Comparison of ENCODE assay signal across 11 mouse cellular contexts in the genomic region with DNA sequence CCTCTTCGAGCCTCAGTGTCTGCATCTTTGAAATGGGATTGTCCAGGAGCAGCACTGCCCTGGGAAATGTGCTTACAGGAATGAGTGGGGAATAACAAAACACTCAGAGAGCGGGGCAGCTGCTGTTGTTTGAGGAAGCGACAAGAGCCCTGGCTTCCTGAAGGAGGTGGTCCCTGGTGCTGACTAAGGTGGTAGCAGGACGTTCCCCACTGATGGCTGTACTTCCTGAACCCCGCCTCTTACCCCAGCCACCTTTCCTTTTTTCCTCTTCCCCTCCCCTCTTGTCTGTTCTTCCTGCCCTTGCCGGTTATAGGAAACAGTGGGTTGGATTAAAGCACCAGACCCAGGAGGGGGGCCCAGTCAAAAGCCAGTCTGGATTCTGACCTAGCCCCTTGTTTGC. TPM values are rescaled to one million over a fixed set of nuclear protein-coding genes. Genes with fewer than 3 reads are reported as not detected.
DNase-seq lines count a peak whose midpoint lies in the region; ATAC-seq and TF ChIP-seq lines count a peak whose summit lies in the region.
"Had no signal": no experiment of that assay in that cellular context is flagged by ENCODE, and none has a peak within 500 bp of the region (broad histone marks: within the 10 kb centered on the region; RNA-seq: fewer than 3 reads in every experiment).

No protein-coding gene starts in this region.

- no peaks in the 10 kb centered on the region for H3K36me3 ChIP-seq in heart, embryonic 16.5 days (ENCODE audit: control insufficient read depth, insufficient read depth)
- no peaks in the 10 kb centered on the region for H3K36me3 ChIP-seq in heart, adult 2 months (ENCODE audit: control insufficient read depth, insufficient read depth, low read length)
- peaks cover 2% of the 10 kb centered on the region; the same call in 1 of the 2 replicates for H3K36me3 ChIP-seq in limb, embryonic 13.5 days

- no peaks in the 10 kb centered on the region for H3K27me3 ChIP-seq in heart, embryonic 16.5 days (ENCODE audit: control insufficient read depth, insufficient read depth, low read length)
- H3K27me3 ChIP-seq in heart, adult 2 months (ENCODE audit: control insufficient read depth, insufficient read depth, low read length) = no peaks in the 10 kb centered on the region
- peaks cover 5% of the 10 kb centered on the region; the same call in 1 of the 2 replicates for H3K27me3 ChIP-seq in limb, embryonic 13.5 days

- no peaks in the 10 kb centered on the region for H3K9me3 ChIP-seq in heart, embryonic 16.5 days (replicated peaks; ENCODE audit: control insufficient read depth, low read length)
- H3K9me3 ChIP-seq in limb, embryonic 13.5 days = no peaks in the 10 kb centered on the region

- no peaks in the 10 kb centered on the region; the same call in none of the 2 replicates for H3K4me1 ChIP-seq in heart, embryonic 16.5 days (ENCODE audit: control insufficient read depth, insufficient read depth, low read length)
- peaks cover 5% of the 10 kb centered on the region for H3K4me1 ChIP-seq in heart, adult 2 months (ENCODE audit: control insufficient read depth, insufficient read depth, low read length)
- H3K4me1 ChIP-seq in limb, embryonic 13.5 days = peaks cover 14% of the 10 kb centered on the region

- no peak overlapping the region for H3K4me2 ChIP-seq in heart, embryonic 16.5 days (ENCODE audit: low read depth, low read length)
- peak overlapping the region; percentile 46 for H3K4me2 ChIP-seq in limb, embryonic 13.5 days (replicated peaks)

- no peaks in the 10 kb centered on the region for H3K79me2 ChIP-seq in heart, adult 2 months (replicated peaks; ENCODE audit: control insufficient read depth, insufficient read depth, low read length)

- no peak for TF ChIP-seq EP300 in heart, adult 2 months (IDR thresholded peaks at IDR 0.05; ENCODE audit: insufficient read depth, low read depth, low read length)

- no peak overlapping the region for H3K4me3 ChIP-seq in heart, embryonic 16.5 days (ENCODE audit: low read length)
- H3K4me3 ChIP-seq in heart, adult 2 months = no peak overlapping the region
- H3K4me3 ChIP-seq in limb, embryonic 13.5 days = no peak overlapping the region

- H3K9ac ChIP-seq in heart, embryonic 16.5 days (ENCODE audit: low read length) = no peak overlapping the region
- no peak overlapping the region for H3K9ac ChIP-seq in heart, adult 2 months (ENCODE audit: low read depth, low read length)
- H3K9ac ChIP-seq in limb, embryonic 13.5 days = no peak overlapping the region

- intact Hi-C loops in heart, adult 2 months (cut with DNase I) = no loop called here

- TF ChIP-seq POLR2A in heart, adult 2 months (IDR thresholded peaks at IDR 0.05; ENCODE audit: insufficient read depth, low read depth, low read length) = no peak

- H3K27ac ChIP-seq in heart, embryonic 16.5 days (ENCODE audit: low read length) = peak overlapping the region; percentile 5; the same call in 1 of the 2 replicates
- H3K27ac ChIP-seq in heart, adult 2 months = no peak overlapping the region
- no peak overlapping the region for H3K27ac ChIP-seq in limb, embryonic 13.5 days
- H3K27ac ChIP-seq: macrophage had no signal

- 29% methylated on average over 6 of the region's 6 CpGs for WGBS in heart, embryonic 16.5 days
- 33% methylated on average over 6 of the region's 6 CpGs for WGBS in heart, adult 2 months
- 37% methylated on average over 6 of the region's 6 CpGs for WGBS in limb, embryonic 13.5 days

- DNase-seq in heart, adult 2 months = no peak
- peak; percentile 20 for DNase-seq in thymus, postnatal 0 days (ENCODE audit: low spot score)
- DNase-seq in thymus, postnatal 10 days (ENCODE audit: low spot score in 2 of 2) = no peak
- DNase-seq in T-cell, adult 2 months (ENCODE audit: low spot score) = no peak
- DNase-seq in frontal cortex, postnatal 25 days (ENCODE audit: low spot score in 2 of 2) = no peak
- no peak for DNase-seq in testis, postnatal 10 days (ENCODE audit: low spot score)
- DNase-seq: adrenal gland, adult 2 months; gastrocnemius, postnatal 14 days had no signal

- TF ChIP-seq CTCF in heart, adult 2 months (IDR thresholded peaks at IDR 0.05) = no peak

- ATAC-seq in heart, embryonic 16.5 days (replicated peaks; ENCODE audit: extremely low read depth, insufficient read depth, low FRiP score) = peak; percentile 53; the same call in 1 of the 2 replicates
- ATAC-seq in limb, embryonic 13.5 days (ENCODE audit: low FRiP score, low read depth) = no peak

RNA-seq across cellular contexts. Expression of a gene that starts 45.0 kb away (rescaled TPM):
- 4.9 and 6.8 TPM in 2 replicates for polyA plus RNA-seq in heart, embryonic 16.5 days (2015; fragmentation: Nextera tagmentation; extraction: Ambion mirVana)
- total RNA-seq in heart, adult 2 months (2021) = 10 to 100 TPM; 15.6 to 22.4 TPM
- polyA plus RNA-seq in heart, adult 2 months (2012; rRNA removed) = 16.1 and 22.5 TPM in 2 replicates
- polyA plus RNA-seq in thymus, postnatal 0 days (2015; fragmentation: Nextera tagmentation; extraction: Ambion mirVana) = 4.6 and 5.2 TPM in 2 replicates
- polyA plus RNA-seq in limb, embryonic 13.5 days (2015; fragmentation: Nextera tagmentation; extraction: Ambion mirVana) = 6.1 and 6.8 TPM in 2 replicates

RNA-seq across cellular contexts. Expression of a gene that starts 46.7 kb away (rescaled TPM):
- polyA plus RNA-seq in heart, embryonic 16.5 days (2015; fragmentation: Nextera tagmentation; extraction: Ambion mirVana) = 2.5 TPM in 2 replicates
- 1 to 10 TPM; 3.3 to 3.4 TPM for total RNA-seq in heart, adult 2 months (2021)
- polyA plus RNA-seq in heart, adult 2 months (2012; rRNA removed) = 3.5 and 5.1 TPM in 2 replicates
- polyA plus RNA-seq in thymus, postnatal 0 days (2015; fragmentation: Nextera tagmentation; extraction: Ambion mirVana) = 1.4 and 1.6 TPM in 2 replicates
- polyA plus RNA-seq in limb, embryonic 13.5 days (2015; fragmentation: Nextera tagmentation; extraction: Ambion mirVana) = 0.23 and 0.24 TPM in 2 replicates
